Mouse (Mus musculus): ENCODE data around the gene Dach1.
A peak's percentile ranks its signal among the peaks of the same experiment; 100 is the strongest.

Gene Dach1

GRCm38 (mm10) chr14:98169421-98170076, at the start of gene Dach1:
Gene Dach1, minus strand, starts transcription at chr14:98169765.
- DNase-seq = peak; percentile 26

- DNase-seq = no peak
Observed at GRCm38 (mm10) chr14:98200089-98200488, 30.5 kb upstream of the Dach1 start.

GRCm38 (mm10) chr14:98181545-98181944, 12.0 kb upstream of the Dach1 start:
- no peak for DNase-seq

GRCm38 (mm10) chr14:98173831-98174230, 4.3 kb upstream of the Dach1 start:
- no peak for DNase-seq

GRCm38 (mm10) chr14:98172394-98172905, 2.9 kb upstream of the Dach1 start:
- DNase-seq = no peak

GRCm38 (mm10) chr14:98171861-98172260, 2.3 kb upstream of the Dach1 start:
- no peak for DNase-seq

GRCm38 (mm10) chr14:98168908-98169401, 610 bp downstream of the Dach1 start:
- DNase-seq = no peak

- no peak for DNase-seq
Observed at GRCm38 (mm10) chr14:98168039-98168907, 1.3 kb downstream of the Dach1 start.

- DNase-seq = no peak
Observed at GRCm38 (mm10) chr14:98167186-98168038, 2.2 kb downstream of the Dach1 start.

- DNase-seq = no peak
Observed at GRCm38 (mm10) chr14:98166318-98166976, 3.1 kb downstream of the Dach1 start.

GRCm38 (mm10) chr14:98156753-98157152, 12.8 kb downstream of the Dach1 start:
- no peak for DNase-seq

- DNase-seq = no peak
Observed at GRCm38 (mm10) chr14:98155725-98156392, 13.7 kb downstream of the Dach1 start.

- DNase-seq = no peak
Observed at GRCm38 (mm10) chr14:98154832-98155422, 14.6 kb downstream of the Dach1 start.

GRCm38 (mm10) chr14:98141758-98142157, 27.8 kb downstream of the Dach1 start:
- DNase-seq = no peak

- no peak for DNase-seq
Observed at GRCm38 (mm10) chr14:98138873-98139665, 30.5 kb downstream of the Dach1 start.

- DNase-seq = no peak
Observed at GRCm38 (mm10) chr14:98134546-98134945, 35.0 kb downstream of the Dach1 start.

GRCm38 (mm10) chr14:98123032-98123431, 46.5 kb downstream of the Dach1 start:
- no peak for DNase-seq

- no peak for DNase-seq
Observed at GRCm38 (mm10) chr14:98116627-98117026, 52.9 kb downstream of the Dach1 start.

GRCm38 (mm10) chr14:98113106-98113505, 56.5 kb downstream of the Dach1 start:
- DNase-seq = no peak

GRCm38 (mm10) chr14:98109929-98110328, 59.6 kb downstream of the Dach1 start:
- no peak for DNase-seq

All from cerebellum, adult 9-10 months (tissue).